Mouse (Mus musculus) forebrain, embryonic 15.5 days (tissue): Measurements from ENCODE around the gene Hs6st3. TPM values are rescaled to one million over a fixed set of nuclear protein-coding genes. Genes with fewer than 3 reads are reported as not detected.

Experiments used
- ATAC-seq: fragments of 200-750 bp; cut with Nextera tagmentation; replicated peaks from 2 replicates; pipeline ENCODE4 v1.8.0; 2017; ENCODE audit warnings: mild to moderate bottlenecking, moderate TSS enrichment, moderate library complexity
- H3K27ac ChIP-seq: fragments of 300-500 bp; sonication (generic); replicated peaks from 2 replicates; pipeline ENCODE4 v1.5.1; 2015; ENCODE audit warnings: mild to moderate bottlenecking, inconsistent platforms
- H3K27me3 ChIP-seq: fragments of 300-500 bp; sonication (generic); 2 replicates; pipeline ENCODE4 v1.6.1; 2015; ENCODE audit warnings: inconsistent platforms
- H3K36me3 ChIP-seq: fragments of 300-500 bp; sonication (generic); 2 replicates; pipeline ENCODE4 v1.6.1; 2015; ENCODE audit warnings: mild to moderate bottlenecking, inconsistent platforms
- H3K4me1 ChIP-seq: fragments of 300-500 bp; sonication (generic); 2 replicates; pipeline ENCODE4 v1.6.1; 2015; ENCODE audit warnings: inconsistent platforms
- H3K4me2 ChIP-seq: fragments of 300-500 bp; sonication (generic); replicated peaks from 2 replicates; pipeline ENCODE4 v1.6.1; 2015; ENCODE audit warnings: mild to moderate bottlenecking, inconsistent platforms
- H3K4me3 ChIP-seq: fragments of 300-500 bp; sonication (generic); 2 replicates; pipeline ENCODE4 v1.5.1; 2015; ENCODE audit warnings: mild to moderate bottlenecking, inconsistent platforms
- H3K9ac ChIP-seq: fragments of 300-500 bp; sonication (generic); replicated peaks from 2 replicates; pipeline ENCODE4 v1.6.1; 2015; ENCODE audit warnings: mild to moderate bottlenecking, inconsistent platforms
- H3K9me3 ChIP-seq: fragments of 300-500 bp; sonication (generic); 2 replicates; pipeline ENCODE4 v1.6.1; 2016; ENCODE audit warnings: inconsistent platforms
- WGBS: fragments of 180-500 bp; shearing (Covaris S2); methylation state at CpG from one replicate; pipeline ENCODE4 v1.1.7; 2015; ENCODE audit warnings: mixed read lengths; 5-methylcytosine and 5-hydroxymethylcytosine counted together
- polyA plus RNA-seq: library from polyadenylated mRNA; unstranded; fragments of >200 nt; fragmentation: Nextera tagmentation; extraction: Ambion mirVana; gene quantifications from 2 replicates; pipeline ENCODE4 v1.2.1, GENCODE M21; 2015

The Hs6st3 gene
- polyA plus RNA-seq, 1 experiment from 2014 or later: 1.4 TPM

DNA sequence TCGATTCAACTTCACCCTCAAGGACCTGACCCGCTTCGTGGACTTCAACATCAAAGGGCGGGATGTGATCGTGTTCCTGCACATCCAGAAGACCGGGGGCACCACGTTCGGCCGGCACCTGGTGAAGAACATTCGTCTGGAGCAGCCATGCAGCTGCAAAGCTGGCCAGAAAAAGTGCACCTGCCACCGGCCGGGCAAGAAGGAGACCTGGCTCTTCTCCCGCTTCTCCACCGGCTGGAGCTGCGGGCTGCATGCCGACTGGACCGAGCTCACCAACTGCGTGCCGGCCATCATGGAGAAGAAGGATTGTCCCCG is 602 bp downstream of the Hs6st3 start:
- WGBS: 2% methylated on average over 20 of the region's 20 CpGs
- Histone ChIP-seq H3K4me1 (peaks cover 23% of the 10 kb centered on the region), H3K9ac (peak overlapping the region; percentile 51), H3K36me3 (no peaks in the 10 kb centered on the region), H3K4me3 (peak overlapping the region; percentile 59), H3K9me3 (no peaks in the 10 kb centered on the region), H3K27me3 (peaks cover 33% of the 10 kb centered on the region), H3K4me2 (peak overlapping the region; percentile 92), H3K27ac (no peak overlapping the region)
- ATAC-seq: no peak

DNA sequence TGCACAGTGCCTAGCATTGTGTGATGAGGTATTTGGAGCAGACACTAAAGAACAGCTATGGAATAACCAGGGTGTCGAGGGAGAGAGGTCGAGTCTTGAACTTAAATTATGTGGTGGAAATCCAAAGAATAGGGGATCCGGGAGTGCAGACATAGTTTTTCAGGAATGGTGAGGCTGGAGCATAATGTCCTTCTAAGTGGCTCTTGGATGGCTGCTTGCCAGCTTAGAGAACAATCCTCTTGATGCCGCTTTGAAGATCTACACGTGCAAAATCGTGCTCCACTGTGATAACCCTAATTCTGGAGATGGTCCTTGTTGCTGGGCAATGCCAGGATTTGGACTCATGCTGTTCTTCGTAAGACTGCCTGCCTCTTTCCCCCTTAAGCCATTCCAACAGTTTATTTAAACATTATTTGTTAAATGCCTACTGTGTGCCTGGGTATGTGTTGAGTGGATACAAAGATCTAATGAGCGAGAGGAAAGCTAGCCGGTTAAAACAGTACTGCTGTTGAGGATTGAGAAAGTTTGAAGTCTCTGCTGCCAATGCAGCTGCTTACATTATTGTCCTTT is 1.3 kb downstream of the Hs6st3 start:
- H3K9ac ChIP-seq: peak overlapping the region; percentile 51; the same call in 1 of the 2 replicates
- no peak overlapping the region for H3K27ac ChIP-seq
- peak overlapping the region; percentile 92 for H3K4me2 ChIP-seq
- peaks cover 33% of the 10 kb centered on the region for H3K27me3 ChIP-seq
- 30% methylated on average over 9 of the region's 9 CpGs for WGBS
- H3K36me3 ChIP-seq: no peaks in the 10 kb centered on the region
- peaks cover 23% of the 10 kb centered on the region for H3K4me1 ChIP-seq
- H3K9me3 ChIP-seq: no peaks in the 10 kb centered on the region
- peak overlapping the region; percentile 59 for H3K4me3 ChIP-seq
- no peak for ATAC-seq

DNA sequence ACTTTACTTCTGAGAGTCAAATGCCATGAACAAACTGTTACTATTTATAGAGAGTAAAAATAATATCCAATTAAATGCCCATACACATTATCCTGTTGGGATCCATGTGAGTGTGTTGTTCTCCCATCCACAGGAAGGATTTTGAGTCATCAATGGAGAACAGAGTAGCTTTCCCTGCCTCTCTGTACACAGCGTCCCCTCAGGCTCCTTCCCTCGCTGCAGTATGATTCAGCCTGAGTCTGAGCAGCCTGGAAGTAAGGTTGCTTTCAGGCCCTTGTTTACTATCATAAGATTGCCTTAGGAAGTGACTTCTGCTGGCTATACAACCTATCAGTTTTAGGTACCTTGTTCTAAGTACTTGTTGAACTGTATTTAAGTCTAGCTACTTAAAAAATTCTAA is 14.9 kb downstream of the Hs6st3 start:
- no peak for ATAC-seq
- H3K4me1 ChIP-seq: no peaks in the 10 kb centered on the region
- no peaks in the 10 kb centered on the region for H3K27me3 ChIP-seq
- WGBS: 67% methylated on average over 2 of the region's 2 CpGs
- H3K27ac ChIP-seq: no peak overlapping the region
- H3K36me3 ChIP-seq: no peaks in the 10 kb centered on the region
- H3K9me3 ChIP-seq: peaks cover 11% of the 10 kb centered on the region
- H3K9ac ChIP-seq: no peak overlapping the region
- H3K4me2 ChIP-seq: no peak overlapping the region
- H3K4me3 ChIP-seq: no peak overlapping the region

DNA sequence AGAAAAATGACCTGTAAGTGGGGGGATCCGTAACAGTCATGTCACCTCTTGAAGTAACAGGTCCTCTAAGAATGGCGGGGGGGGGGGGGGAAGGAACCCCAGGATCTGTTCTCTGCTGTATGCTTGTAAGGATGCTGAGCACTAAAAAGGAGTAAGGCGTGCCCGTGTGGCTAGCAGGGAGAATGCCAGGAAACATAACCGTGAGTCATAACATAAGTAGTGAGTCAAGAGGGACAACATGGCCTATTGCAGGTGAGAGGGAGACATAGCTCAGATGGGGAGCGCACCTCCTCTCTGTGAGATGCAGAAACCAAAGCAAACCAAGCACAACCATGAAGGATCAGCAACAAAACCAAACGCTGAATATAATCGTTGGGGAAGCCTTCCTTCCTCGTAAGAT is 55.8 kb downstream of the Hs6st3 start:
- Histone ChIP-seq H3K4me1 (no peaks in the 10 kb centered on the region), H3K9me3 (no peaks in the 10 kb centered on the region), H3K27ac (no peak overlapping the region), H3K27me3 (no peaks in the 10 kb centered on the region), H3K36me3 (no peaks in the 10 kb centered on the region), H3K4me3 (no peak overlapping the region), H3K9ac (no peak overlapping the region), H3K4me2 (no peak overlapping the region)
- ATAC-seq: no peak
- 88% methylated on average over 9 of the region's 9 CpGs for WGBS

DNA sequence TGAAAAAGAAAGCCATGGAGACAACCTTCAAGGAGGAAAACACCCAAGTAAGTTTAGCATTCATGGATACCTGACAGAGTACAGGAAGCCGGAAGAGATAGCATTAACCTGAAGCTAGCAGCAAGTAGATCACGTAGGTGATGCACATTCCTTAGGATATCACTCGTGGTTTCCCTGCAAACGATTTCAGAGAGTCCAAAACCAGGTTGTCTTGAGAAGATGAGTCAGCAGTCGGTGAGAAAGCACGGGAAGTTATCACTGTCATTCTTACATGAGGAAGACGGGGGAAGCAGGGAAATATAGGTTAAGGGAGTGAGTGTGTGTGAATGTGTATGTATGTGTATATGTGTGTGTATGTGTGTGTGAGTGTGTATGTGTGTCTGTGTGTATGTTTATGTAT is 65.4 kb downstream of the Hs6st3 start:
- 90% methylated on average over 7 of the region's 7 CpGs for WGBS
- no peaks in the 10 kb centered on the region for H3K27me3 ChIP-seq
- no peak for ATAC-seq
- no peak overlapping the region for H3K4me3 ChIP-seq
- no peak overlapping the region for H3K27ac ChIP-seq
- H3K36me3 ChIP-seq: no peaks in the 10 kb centered on the region
- no peak overlapping the region for H3K4me2 ChIP-seq
- H3K9me3 ChIP-seq: no peaks in the 10 kb centered on the region
- H3K9ac ChIP-seq: no peak overlapping the region
- no peaks in the 10 kb centered on the region for H3K4me1 ChIP-seq

DNA sequence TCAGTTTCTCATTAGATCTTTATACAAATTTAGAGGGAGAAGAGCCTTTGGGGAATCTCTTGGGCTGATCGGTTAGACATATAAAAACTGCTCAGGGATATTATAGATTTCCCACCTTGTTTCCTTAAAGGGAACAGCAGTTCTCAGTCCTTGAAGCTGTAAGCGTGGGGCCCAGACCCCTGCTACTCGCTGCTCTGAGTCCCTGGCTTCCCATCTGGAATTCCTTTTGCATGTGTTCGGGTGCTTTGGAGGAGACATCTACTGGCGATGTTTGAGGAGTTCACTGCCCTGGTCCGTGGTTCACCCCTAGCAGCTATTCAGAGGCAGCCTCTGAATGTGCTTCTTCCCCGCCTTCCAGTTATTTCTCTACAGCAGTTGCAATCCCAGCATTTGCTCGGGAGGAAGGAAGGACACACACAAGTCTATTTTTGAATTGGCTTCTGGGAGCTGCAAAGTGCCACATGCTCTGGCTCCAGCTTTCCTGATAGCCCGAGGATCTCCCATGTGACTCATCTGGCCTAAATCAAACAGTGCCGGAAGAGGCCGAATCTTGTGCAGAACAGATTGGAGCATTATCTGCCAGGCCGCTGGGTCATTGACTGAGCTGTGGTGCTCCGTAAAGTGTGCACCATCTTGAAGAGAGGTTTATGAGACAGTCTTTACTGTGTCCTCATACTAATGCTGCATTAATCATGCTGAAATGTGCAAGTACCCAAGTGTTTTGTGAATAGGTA is 77.6 kb downstream of the Hs6st3 start:
- no peak overlapping the region for H3K4me2 ChIP-seq
- no peak overlapping the region for H3K9ac ChIP-seq
- no peaks in the 10 kb centered on the region for H3K27me3 ChIP-seq
- no peaks in the 10 kb centered on the region for H3K9me3 ChIP-seq
- WGBS: 77% methylated on average over 13 of the region's 13 CpGs
- H3K36me3 ChIP-seq: no peaks in the 10 kb centered on the region
- no peak overlapping the region for H3K4me3 ChIP-seq
- no peaks in the 10 kb centered on the region for H3K4me1 ChIP-seq
- no peak for ATAC-seq
- H3K27ac ChIP-seq: no peak overlapping the region

DNA sequence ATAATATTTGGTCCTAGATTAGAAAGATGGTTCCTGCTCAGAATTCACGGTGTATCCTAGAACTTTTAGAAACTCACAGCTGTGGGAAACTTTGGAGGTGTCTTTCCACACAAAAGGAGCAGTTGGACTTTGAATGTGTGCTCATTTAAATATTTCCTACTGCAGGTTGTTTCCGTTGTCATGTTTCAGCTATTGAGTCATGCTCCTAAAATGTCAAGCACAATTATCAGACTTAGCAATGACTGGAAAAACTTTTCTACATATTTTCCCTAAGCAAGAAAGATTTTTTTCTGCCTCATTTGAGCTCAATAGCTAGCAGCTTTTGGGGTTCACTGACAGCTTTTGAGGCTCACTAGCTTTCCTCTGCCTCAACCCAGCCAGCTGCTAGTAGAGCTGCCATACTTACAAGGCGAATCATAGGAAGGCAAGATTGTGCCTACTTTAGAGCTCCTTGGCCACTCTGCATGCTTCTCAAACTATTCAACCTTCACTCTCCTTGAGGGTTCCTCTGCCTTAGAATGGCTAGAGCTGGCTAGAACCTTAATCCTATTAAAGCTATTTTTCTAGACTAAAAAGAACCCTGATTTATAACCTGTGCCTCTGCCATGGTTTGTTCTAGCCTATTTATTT is 89.7 kb downstream of the Hs6st3 start:
- no peak overlapping the region for H3K9ac ChIP-seq
- H3K4me1 ChIP-seq: no peaks in the 10 kb centered on the region
- no peaks in the 10 kb centered on the region for H3K9me3 ChIP-seq
- H3K27me3 ChIP-seq: no peaks in the 10 kb centered on the region
- no peak overlapping the region for H3K27ac ChIP-seq
- 78% methylated on average over 3 of the region's 3 CpGs for WGBS
- no peak overlapping the region for H3K4me2 ChIP-seq
- no peak overlapping the region for H3K4me3 ChIP-seq
- no peak for ATAC-seq
- H3K36me3 ChIP-seq: no peaks in the 10 kb centered on the region

DNA sequence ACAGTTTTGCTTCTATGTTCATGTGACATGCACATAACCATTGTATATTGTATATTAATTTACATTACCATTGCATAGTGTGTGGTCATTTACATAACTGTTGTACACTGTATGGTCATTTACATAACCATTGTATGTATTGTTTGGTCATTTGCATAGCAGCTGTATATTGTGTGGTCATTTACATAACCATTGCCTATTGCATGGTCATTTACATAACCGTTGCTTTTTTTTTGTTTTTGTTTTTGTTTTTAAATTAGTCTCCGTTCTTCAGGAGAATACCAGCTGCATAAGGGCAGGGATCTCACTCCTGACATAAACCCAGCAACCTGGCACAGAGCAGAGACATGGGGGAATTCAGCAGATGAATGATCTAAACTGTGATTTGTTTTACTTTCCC is 95.5 kb downstream of the Hs6st3 start:
- no peaks in the 10 kb centered on the region for H3K9me3 ChIP-seq
- WGBS: 43% methylated on average over 2 of the region's 2 CpGs
- no peaks in the 10 kb centered on the region for H3K27me3 ChIP-seq
- no peaks in the 10 kb centered on the region for H3K4me1 ChIP-seq
- peak; percentile 80 for ATAC-seq
- 0 out of 2 replicates have a peak overlapping the region, but pooled peaks have one; percentile 11 for H3K27ac ChIP-seq
- H3K4me3 ChIP-seq: no peak overlapping the region
- H3K36me3 ChIP-seq: no peaks in the 10 kb centered on the region
- H3K9ac ChIP-seq: no peak overlapping the region
- H3K4me2 ChIP-seq: no peak overlapping the region

DNA sequence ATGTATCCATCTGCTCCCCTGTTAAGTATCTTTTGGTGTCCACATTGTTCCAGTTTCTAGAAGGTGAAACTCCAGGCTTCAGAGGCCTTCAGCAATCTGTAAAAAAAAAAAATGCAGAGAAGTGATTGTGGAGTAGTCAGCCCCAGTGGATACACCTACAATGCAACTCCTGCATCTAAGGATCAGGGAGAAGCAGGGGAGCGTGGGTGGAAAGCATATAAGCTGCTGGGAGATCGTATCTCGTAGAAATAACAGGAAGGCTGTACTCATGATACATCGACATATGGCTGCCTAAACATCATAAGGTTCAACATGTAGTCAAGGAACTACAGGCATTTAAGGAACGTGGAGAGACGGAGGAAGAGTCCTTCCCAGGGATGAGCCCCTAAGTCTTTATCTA is 109.0 kb downstream of the Hs6st3 start:
- H3K4me1 ChIP-seq: no peaks in the 10 kb centered on the region
- 94% methylated on average over 6 of the region's 6 CpGs for WGBS
- no peaks in the 10 kb centered on the region for H3K9me3 ChIP-seq
- H3K9ac ChIP-seq: no peak overlapping the region
- ATAC-seq: no peak
- H3K27me3 ChIP-seq: no peaks in the 10 kb centered on the region
- no peaks in the 10 kb centered on the region for H3K36me3 ChIP-seq
- H3K4me2 ChIP-seq: no peak overlapping the region
- H3K27ac ChIP-seq: no peak overlapping the region
- H3K4me3 ChIP-seq: no peak overlapping the region

DNA sequence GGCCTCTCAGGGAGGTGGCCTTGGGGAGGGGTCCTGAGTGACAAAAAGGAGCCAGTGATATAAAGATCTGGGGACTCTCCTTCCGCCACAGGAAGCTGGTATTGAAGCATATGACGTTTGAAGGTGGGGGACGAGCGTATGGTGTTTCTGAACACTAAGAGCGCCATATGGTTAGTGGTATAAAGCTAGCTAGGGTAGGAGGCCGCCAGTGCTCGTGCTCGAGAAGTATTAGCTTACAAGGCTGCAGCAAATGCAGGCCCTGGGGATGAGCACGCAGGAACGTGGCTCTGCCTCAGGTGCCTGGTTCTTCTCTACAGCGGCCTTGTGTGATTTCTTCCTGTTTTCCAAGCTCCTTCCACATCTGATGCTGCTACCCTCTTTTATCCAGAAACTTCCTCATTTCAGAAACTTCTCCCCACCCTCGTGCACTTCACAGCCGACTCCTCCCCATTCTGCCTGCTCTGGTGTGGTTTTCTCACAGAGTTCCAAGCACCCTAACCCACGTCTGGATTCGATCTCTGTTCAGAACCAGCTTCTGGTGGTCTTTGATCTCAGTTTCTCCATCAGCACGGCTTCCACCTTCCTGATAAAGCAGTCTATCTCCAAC is 110.0 kb downstream of the Hs6st3 start:
- Histone ChIP-seq H3K4me3 (no peak overlapping the region), H3K27ac (no peak overlapping the region), H3K4me1 (no peaks in the 10 kb centered on the region), H3K9ac (no peak overlapping the region), H3K4me2 (no peak overlapping the region), H3K27me3 (no peaks in the 10 kb centered on the region), H3K9me3 (no peaks in the 10 kb centered on the region), H3K36me3 (no peaks in the 10 kb centered on the region)
- 83% methylated on average over 16 of the region's 16 CpGs for WGBS
- no peak for ATAC-seq

DNA sequence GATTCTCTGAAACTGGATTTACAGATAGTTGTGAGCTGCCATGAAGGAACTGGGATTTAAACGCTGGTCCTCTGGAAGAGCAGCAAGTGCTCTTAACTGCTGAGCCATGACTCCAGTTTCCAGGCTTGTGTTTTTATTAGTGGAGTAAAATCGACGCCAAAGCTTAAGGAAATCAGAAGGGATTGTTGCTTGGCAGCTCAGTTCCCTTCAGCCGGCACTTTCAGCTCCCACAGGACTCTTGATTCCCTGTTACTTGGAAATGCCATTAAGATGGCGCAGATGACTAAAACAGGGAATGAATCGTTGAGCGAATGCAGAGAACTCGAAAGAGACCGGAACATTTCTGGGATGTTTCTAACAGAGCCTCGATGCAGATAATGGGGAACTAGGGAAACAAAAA is 112.2 kb downstream of the Hs6st3 start:
- H3K4me1 ChIP-seq: no peaks in the 10 kb centered on the region
- 78% methylated on average over 10 of the region's 10 CpGs for WGBS
- H3K4me2 ChIP-seq: no peak overlapping the region
- H3K36me3 ChIP-seq: no peaks in the 10 kb centered on the region
- H3K27me3 ChIP-seq: no peaks in the 10 kb centered on the region
- ATAC-seq: no peak
- no peak overlapping the region for H3K27ac ChIP-seq
- H3K4me3 ChIP-seq: no peak overlapping the region
- H3K9ac ChIP-seq: no peak overlapping the region
- H3K9me3 ChIP-seq: no peaks in the 10 kb centered on the region

DNA sequence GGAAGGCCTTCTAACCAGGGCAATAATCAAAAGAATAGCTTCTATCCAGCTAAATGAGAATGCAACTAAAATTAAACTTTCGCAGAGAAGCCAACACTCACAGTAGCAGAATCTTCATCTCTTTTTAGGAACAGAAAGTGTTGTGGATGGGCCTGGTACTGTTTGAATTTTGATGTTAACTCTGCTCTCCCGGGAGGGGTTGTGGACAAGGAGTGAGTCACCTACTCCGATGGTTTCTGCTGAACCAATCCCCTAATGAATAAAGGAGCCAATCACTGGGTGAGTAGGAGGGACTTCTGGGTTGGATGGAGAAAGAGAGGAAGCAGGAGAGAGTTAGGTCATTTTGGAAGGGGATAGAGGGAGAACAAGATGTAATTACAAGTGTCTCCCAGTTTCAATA is 117.3 kb downstream of the Hs6st3 start:
- H3K4me2 ChIP-seq: no peak overlapping the region
- H3K27ac ChIP-seq: no peak overlapping the region
- no peaks in the 10 kb centered on the region for H3K27me3 ChIP-seq
- 82% methylated on average over 3 of the region's 3 CpGs for WGBS
- H3K9ac ChIP-seq: no peak overlapping the region
- no peak overlapping the region for H3K4me3 ChIP-seq
- no peak for ATAC-seq
- H3K4me1 ChIP-seq: no peaks in the 10 kb centered on the region
- no peaks in the 10 kb centered on the region for H3K36me3 ChIP-seq
- no peaks in the 10 kb centered on the region for H3K9me3 ChIP-seq
